Mouse (Mus musculus) liver, embryonic 13.5 days (tissue): ENCODE measurements around the gene March2. TPM values are rescaled to one million over a fixed set of nuclear protein-coding genes. Genes with fewer than 3 reads are reported as not detected.

Experiments
- ATAC-seq: fragments of 200-750 bp; cut with Nextera tagmentation; 2 replicates; pipeline ENCODE4 v1.8.0; 2017; ENCODE audit warnings: low read depth, mild to moderate bottlenecking, moderate number of reproducible peaks, moderate library complexity
- DNase-seq: peaks from one replicate; pipeline ENCODE4 v3.0.0; 2022
- H3K27ac ChIP-seq: fragments of 300-500 bp; sonication (generic); 2 replicates; pipeline ENCODE4 v1.5.1; 2015; ENCODE audit warnings: moderate library complexity, mild to moderate bottlenecking, inconsistent platforms
- H3K27me3 ChIP-seq: fragments of 300-500 bp; sonication (generic); 2 replicates; pipeline ENCODE4 v1.6.1; 2015; ENCODE audit warnings: mild to moderate bottlenecking, inconsistent platforms
- H3K36me3 ChIP-seq: fragments of 300-500 bp; sonication (generic); 2 replicates; pipeline ENCODE4 v1.6.1; 2015; ENCODE audit warnings: mild to moderate bottlenecking, inconsistent platforms
- H3K4me1 ChIP-seq: fragments of 300-500 bp; sonication (generic); replicated peaks from 2 replicates; pipeline ENCODE4 v1.6.1; 2015; ENCODE audit warnings: inconsistent platforms
- H3K4me2 ChIP-seq: fragments of 300-500 bp; sonication (generic); 2 replicates; pipeline ENCODE4 v1.6.1; 2015; ENCODE audit warnings: inconsistent platforms, mild to moderate bottlenecking, moderate library complexity
- H3K4me3 ChIP-seq: fragments of 300-500 bp; sonication (generic); replicated peaks from 2 replicates; pipeline ENCODE4 v1.5.1; 2015; ENCODE audit warnings: mild to moderate bottlenecking, inconsistent platforms
- H3K9ac ChIP-seq: fragments of 300-500 bp; sonication (generic); 2 replicates; pipeline ENCODE4 v1.6.1; 2015; ENCODE audit warnings: mild to moderate bottlenecking, inconsistent platforms
- H3K9me3 ChIP-seq: fragments of 300-500 bp; sonication (generic); replicated peaks from 2 replicates; pipeline ENCODE4 v1.6.1; 2016; ENCODE audit warnings: inconsistent platforms
- WGBS: fragments of 180-500 bp; shearing (Covaris S2); methylation state at CpG from one replicate; pipeline ENCODE4 v1.1.7; 2015; ENCODE audit not compliant: insufficient replicate concordance; 5-methylcytosine and 5-hydroxymethylcytosine counted together
- polyA plus RNA-seq: library from polyadenylated mRNA; unstranded; fragments of >200 nt; fragmentation: Nextera tagmentation; extraction: Ambion mirVana; gene quantifications from 2 replicates; pipeline ENCODE4 v1.2.1, GENCODE M21; 2015

Gene March2
- 214 and 231 TPM in 2 replicates for polyA plus RNA-seq

- WGBS = under 1% methylated on average over 46 of the region's 46 CpGs
- peak within 1 kb of the TSS; percentile 71 for H3K4me2 ChIP-seq
- H3K27ac ChIP-seq = peak within 1 kb of the TSS; percentile 97
- H3K27me3 ChIP-seq = no peaks in the 10 kb centered on the region
- H3K36me3 ChIP-seq = peaks cover 19% of the 10 kb centered on the region
- no peaks in the 10 kb centered on the region for H3K9me3 ChIP-seq
- H3K4me1 ChIP-seq = peaks cover 53% of the 10 kb centered on the region
- H3K9ac ChIP-seq = peak within 1 kb of the TSS; percentile 96
- ATAC-seq = peak; percentile 96
- DNase-seq = peak; percentile 98
- peak within 1 kb of the TSS; percentile 93 for H3K4me3 ChIP-seq
Observed at GRCm38 (mm10) chr17:33718384-33718881, at the start of gene March2. Gene March2 (minus strand): TSS chr17:33718670.

- Histone ChIP-seq H3K9ac (no peak overlapping the region), H3K4me1 (0 out of 2 replicates have a peak, but pooled peaks cover 4% of the 10 kb centered on the region), H3K9me3 (no peaks in the 10 kb centered on the region), H3K27ac (no peak overlapping the region), H3K36me3 (no peaks in the 10 kb centered on the region), H3K4me3 (no peak overlapping the region), H3K27me3 (no peaks in the 10 kb centered on the region; the same call in 1 of the 2 replicates), H3K4me2 (no peak overlapping the region)
- 41% methylated on average over 3 of the region's 3 CpGs for WGBS
- no peak for ATAC-seq
- no peak for DNase-seq
Observed at GRCm38 (mm10) chr17:33766389-33766788, 47.9 kb upstream of the March2 start.

DNA sequence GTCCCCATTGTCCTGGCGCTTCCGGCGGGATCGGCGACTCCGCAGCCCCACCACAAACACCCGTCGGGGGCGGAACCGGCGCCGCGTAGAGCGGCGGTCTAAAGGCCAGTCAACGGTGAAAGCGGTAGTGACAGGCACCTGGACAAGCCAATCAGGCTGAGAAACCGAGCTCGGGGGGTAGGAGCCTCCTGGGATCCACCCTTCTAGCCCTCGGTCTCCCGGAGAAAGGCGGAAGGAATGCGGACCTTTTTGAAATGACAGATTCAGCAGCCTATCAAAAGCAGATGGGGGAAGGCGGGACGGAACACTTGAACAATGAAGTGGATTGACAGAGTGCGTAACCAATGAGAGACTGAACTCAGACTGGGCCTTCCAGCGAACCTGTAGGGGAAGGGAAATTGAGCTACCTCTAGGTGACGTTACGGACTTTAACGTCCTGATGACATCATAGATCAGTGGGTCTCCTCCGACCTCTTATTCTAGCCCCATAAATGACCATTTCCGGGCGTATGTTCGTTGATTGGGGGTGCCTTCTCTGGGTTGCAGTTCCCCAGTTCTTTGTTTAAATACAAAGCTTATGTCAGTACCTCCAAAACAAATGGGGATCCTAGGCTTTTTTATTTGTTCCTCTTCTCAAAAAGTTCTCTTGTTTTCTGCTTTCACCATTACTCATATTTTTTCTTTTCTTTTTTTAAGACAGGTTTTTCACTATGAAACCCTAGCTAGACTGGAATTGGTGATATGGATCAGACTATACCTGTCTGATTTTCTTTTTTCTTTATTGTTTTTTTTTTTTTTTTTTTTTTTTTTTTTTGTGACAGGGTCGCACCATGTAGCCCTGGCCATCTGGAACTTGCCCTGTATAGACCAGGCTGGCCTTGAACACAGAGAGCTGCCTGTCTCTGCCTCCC is 42.0 kb upstream of the March2 start, which contains the start of gene Rab11b:
TSS of gene Rab11b (minus strand) at position 276 of the 911 bp plus-strand sequence.
- H3K9me3 ChIP-seq = no peaks in the 10 kb centered on the region
- H3K4me3 ChIP-seq = peak within 1 kb of the TSS; percentile 84
- DNase-seq (peak; percentile 100), ATAC-seq (peak; percentile 97)
- H3K27ac ChIP-seq = peak within 1 kb of the TSS; percentile 99
- peaks cover 45% of the 10 kb centered on the region for H3K4me1 ChIP-seq
- peaks cover 25% of the 10 kb centered on the region for H3K36me3 ChIP-seq
- peak within 1 kb of the TSS; percentile 94 for H3K9ac ChIP-seq
- H3K4me2 ChIP-seq = peak within 1 kb of the TSS; percentile 83
- H3K27me3 ChIP-seq = no peaks in the 10 kb centered on the region
- WGBS = 3% methylated on average over 35 of the region's 35 CpGs

DNA sequence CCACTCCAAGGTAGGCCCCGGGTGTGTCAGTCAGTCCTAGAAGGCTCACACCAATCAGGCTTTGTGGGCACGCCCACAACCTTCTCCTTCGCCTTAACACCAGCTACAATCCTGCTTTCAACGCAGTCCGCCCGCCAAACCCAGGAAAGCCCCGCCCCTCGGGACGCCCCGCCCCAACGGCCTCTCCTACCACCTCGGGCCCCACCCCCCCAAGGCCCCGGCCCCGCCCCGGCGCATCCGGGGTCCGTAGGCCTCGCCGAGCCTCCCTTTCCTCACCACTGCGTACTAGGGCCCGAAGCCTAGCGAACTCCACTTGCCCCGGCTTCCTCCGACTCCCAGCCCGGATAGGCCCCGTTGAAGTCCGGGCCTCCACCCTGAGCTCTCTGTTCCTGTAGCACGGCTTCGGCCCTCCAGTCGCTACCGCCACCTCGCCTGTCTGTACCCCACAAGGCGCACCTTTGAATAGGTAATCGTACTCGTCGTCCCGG is 41.3 kb upstream of the March2 start:
- WGBS = under 1% methylated on average over 38 of the region's 38 CpGs
- peak; percentile 97 for DNase-seq
- peak overlapping the region; percentile 83 for H3K4me2 ChIP-seq
- H3K9me3 ChIP-seq = no peaks in the 10 kb centered on the region
- ATAC-seq = peak; percentile 76
- peaks cover 50% of the 10 kb centered on the region for H3K4me1 ChIP-seq
- peaks cover 25% of the 10 kb centered on the region for H3K36me3 ChIP-seq
- H3K27ac ChIP-seq = peak overlapping the region; percentile 99
- H3K27me3 ChIP-seq = no peaks in the 10 kb centered on the region
- H3K4me3 ChIP-seq = peak overlapping the region; percentile 84
- H3K9ac ChIP-seq = peak overlapping the region; percentile 94

DNA sequence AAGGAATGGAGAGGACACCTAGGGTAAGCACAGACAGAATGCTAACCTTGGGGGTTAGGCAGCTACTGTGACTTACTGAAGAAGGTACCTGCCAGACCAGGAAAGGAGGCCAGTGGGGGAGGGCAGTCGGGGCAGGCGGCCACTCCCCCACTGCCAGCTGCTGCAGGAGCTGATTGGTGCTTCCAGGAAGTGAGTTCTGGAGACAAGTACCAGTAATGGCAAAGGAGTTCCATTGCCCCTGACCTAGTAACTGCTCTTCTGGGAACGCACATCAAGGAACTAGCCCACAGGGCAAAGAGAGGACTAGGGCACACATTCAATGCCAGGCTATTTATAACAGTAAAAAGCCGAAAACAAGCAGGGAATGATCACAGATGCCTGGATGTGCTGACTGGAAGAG is 38.8 kb upstream of the March2 start:
- DNase-seq = no peak
- Histone ChIP-seq H3K9ac (peak overlapping the region; percentile 44; the same call in 1 of the 2 replicates), H3K4me3 (0 out of 2 replicates have a peak overlapping the region, but pooled peaks have one; percentile 1), H3K36me3 (peaks cover 25% of the 10 kb centered on the region), H3K27me3 (no peaks in the 10 kb centered on the region), H3K9me3 (no peaks in the 10 kb centered on the region), H3K27ac (peak overlapping the region; percentile 37), H3K4me1 (peaks cover 63% of the 10 kb centered on the region), H3K4me2 (peak overlapping the region; percentile 83; the same call in 1 of the 2 replicates)
- ATAC-seq = no peak
- 55% methylated on average over 4 of the region's 4 CpGs for WGBS

- WGBS = 85% methylated on average over 3 of the region's 3 CpGs
- ATAC-seq (no peak), DNase-seq (no peak)
- no peak overlapping the region for H3K9ac ChIP-seq
- 0 out of 2 replicates have a peak overlapping the region, but pooled peaks have one; percentile 83 for H3K4me2 ChIP-seq
- H3K4me3 ChIP-seq = no peak overlapping the region
- no peaks in the 10 kb centered on the region for H3K27me3 ChIP-seq
- peaks cover 67% of the 10 kb centered on the region for H3K4me1 ChIP-seq
- peaks cover 33% of the 10 kb centered on the region for H3K36me3 ChIP-seq
- H3K9me3 ChIP-seq = no peaks in the 10 kb centered on the region
- no peak overlapping the region for H3K27ac ChIP-seq
Observed at GRCm38 (mm10) chr17:33756108-33756790, 37.8 kb upstream of the March2 start.

DNA sequence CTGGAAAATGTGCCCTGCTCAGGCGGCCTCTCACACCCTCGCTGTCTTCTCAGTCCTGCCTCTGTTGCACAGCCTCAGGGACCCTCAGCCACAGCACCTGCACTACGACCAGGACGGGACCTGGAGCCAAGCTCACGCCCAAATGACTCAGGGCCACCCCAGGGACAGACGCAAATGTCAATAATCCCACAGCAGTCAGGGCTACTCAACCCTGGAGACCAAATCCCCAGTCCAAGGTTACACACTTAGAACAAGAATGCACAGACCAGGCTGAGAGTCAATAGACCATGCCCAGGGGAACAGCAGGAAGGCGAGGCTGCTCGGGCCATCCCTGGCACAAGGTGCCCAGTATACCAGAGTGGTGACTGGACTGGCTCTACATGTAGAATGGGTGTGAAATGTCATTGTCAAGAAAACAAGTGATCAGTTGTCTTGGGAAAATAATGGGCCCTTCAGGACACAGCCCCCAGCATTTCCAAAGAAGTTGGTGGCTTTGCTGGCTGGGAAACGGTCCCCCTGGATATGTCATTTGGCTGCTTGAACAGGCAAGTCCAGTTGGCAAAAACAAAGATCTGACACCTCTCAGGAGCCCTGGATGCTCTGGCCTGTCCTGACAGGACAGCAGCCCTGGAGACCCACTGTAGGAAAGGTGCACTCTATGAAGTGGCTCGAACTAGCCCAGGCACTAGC is 37.1 kb upstream of the March2 start:
- Histone ChIP-seq H3K4me1 (peaks cover 66% of the 10 kb centered on the region), H3K9me3 (no peaks in the 10 kb centered on the region), H3K27ac (no peak overlapping the region; the same call in 1 of the 2 replicates), H3K27me3 (no peaks in the 10 kb centered on the region), H3K9ac (0 out of 2 replicates have a peak overlapping the region, but pooled peaks have one; percentile 16), H3K4me3 (no peak overlapping the region), H3K4me2 (no peak overlapping the region), H3K36me3 (peaks cover 40% of the 10 kb centered on the region)
- DNase-seq (no peak), ATAC-seq (no peak)
- 82% methylated on average over 10 of the region's 10 CpGs for WGBS

DNA sequence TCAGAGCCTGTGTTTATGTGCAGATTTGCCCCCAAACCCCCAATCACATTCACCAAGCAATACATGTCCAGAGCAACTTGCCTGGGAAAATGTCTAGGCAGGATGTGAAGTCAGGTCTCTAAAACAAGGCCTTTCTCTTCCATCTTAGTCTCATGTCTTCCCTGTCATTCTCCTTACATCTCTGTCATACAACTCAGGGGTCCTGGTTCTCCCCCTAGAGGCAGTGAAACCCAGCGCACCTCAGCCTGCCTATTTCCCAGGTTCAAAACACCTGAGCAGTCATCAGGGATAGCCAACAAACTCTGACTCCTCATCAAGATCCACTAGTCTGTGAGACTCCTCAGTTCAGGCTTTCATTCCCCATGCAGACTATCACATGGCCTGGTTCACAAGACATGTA is 36.2 kb upstream of the March2 start:
- Histone ChIP-seq H3K4me3 (no peak overlapping the region), H3K4me2 (no peak overlapping the region), H3K36me3 (peaks cover 49% of the 10 kb centered on the region), H3K4me1 (peaks cover 66% of the 10 kb centered on the region), H3K27me3 (no peaks in the 10 kb centered on the region), H3K27ac (no peak overlapping the region), H3K9ac (no peak overlapping the region), H3K9me3 (no peaks in the 10 kb centered on the region)
- no peak for DNase-seq
- 52% methylated on average over 1 of the region's 1 CpGs for WGBS
- ATAC-seq = no peak

DNA sequence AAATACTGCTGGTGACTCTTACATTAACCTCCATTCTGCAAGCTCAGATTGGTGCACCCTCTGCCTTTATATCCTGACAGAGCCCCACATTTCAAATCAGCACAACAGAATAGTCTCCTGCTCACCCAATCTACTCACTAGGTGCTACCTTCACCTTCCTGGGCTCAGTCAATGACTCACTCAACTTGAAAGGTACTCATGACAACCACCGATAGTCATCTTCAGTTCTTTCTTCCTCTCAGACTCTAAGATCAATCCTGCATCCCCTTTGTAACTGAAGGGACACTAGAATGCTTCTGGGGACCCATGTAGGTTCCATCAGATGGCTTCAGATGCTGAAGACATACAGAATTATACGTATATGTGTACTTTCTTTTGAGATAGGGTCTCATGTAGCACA is 33.8 kb upstream of the March2 start:
- H3K4me3 ChIP-seq = no peak overlapping the region
- no peak overlapping the region for H3K4me2 ChIP-seq
- H3K27me3 ChIP-seq = no peaks in the 10 kb centered on the region
- H3K36me3 ChIP-seq = peaks cover 55% of the 10 kb centered on the region
- H3K9ac ChIP-seq = no peak overlapping the region
- H3K4me1 ChIP-seq = peaks cover 45% of the 10 kb centered on the region
- H3K27ac ChIP-seq = no peak overlapping the region
- H3K9me3 ChIP-seq = no peaks in the 10 kb centered on the region
- DNase-seq (no peak), ATAC-seq (no peak)
- WGBS = 90% methylated on average over 2 of the region's 2 CpGs

DNA sequence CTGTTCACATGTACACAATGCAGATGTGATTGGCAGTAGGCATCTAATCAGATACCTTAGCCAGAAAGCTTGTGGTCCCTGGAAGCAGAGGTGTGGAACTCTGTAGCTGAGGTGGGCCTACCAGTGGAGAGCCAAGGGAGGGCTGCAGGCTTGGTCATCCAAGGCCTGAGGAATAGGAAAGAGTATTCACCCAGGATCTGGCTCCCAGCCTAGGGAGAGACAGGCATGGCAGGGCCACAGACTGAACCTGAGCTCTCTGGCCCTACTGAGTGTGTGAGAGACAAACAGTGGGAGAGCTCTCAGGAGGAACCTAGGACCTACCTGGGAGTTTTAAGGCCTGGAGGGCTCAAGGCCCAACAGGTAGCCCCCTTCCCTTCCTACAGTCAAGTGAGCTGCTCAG is 32.7 kb upstream of the March2 start:
- no peak overlapping the region for H3K4me3 ChIP-seq
- no peaks in the 10 kb centered on the region for H3K27me3 ChIP-seq
- no peak overlapping the region for H3K4me2 ChIP-seq
- no peak for DNase-seq
- H3K9ac ChIP-seq = no peak overlapping the region
- no peaks in the 10 kb centered on the region for H3K9me3 ChIP-seq
- H3K27ac ChIP-seq = no peak overlapping the region; the same call in 1 of the 2 replicates
- no peak for ATAC-seq
- H3K36me3 ChIP-seq = peaks cover 55% of the 10 kb centered on the region
- H3K4me1 ChIP-seq = peaks cover 37% of the 10 kb centered on the region
